Mouse (Mus musculus) urinary bladder, postnatal 36 days (tissue): ENCODE results near the gene Bri3bp.
"Not testable (repeated sequence)": the region's sequence is repeated elsewhere in the genome, so short reads cannot be mapped to it uniquely, and the experiment has no call there.

Source experiments
- DNase-seq, 2 experiments: peaks; one replicate each; pipeline ENCODE4 v3.0.0; 2022; ENCODE audit warnings: low spot score in 2 of 2, mixed read lengths in 1 of 2

The Bri3bp gene

DNA sequence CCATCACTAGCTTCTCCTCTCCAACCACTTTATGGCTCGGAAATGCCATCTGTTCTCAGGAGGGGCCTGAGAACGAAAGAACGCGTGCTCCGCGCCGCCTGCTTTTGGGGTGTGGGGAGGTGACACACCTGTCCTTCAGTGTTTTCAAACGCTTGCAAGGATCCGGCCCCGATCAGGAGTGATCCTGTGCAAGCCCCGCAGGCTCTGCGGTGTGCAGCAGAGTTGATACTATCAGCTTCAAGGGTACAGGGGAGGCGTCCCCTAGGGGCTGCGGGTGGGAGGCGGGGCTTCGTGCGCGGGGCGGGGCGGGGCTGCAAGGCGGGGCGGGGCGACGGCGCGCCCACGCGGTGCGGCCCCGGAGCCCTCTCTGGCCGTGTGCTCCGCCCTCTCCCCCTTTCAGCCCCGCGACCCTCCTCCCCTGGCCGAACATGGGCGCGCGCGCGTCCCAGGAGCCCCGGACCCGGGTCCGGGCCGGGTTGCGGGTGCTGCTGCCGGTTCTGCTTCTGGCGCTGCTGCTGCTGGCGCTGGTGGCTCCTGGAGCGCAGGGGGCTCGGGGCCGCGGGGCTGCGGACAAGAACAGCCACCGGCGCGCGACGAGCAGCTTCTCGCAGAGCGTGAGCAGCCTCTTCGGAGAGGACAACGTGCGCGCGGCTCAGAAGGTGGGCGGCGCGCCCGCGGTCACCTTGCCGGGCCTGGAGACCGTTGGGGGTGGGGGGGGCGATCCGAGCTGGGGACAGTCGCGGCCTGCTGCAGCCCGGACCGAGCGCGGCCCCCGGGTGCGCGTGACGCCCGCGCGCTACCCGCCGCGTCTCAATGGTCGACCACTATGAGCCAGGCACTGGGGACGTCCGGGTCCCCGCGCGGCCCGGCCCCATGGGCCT lies at the start of gene Bri3bp:
Gene Bri3bp, plus strand, starts transcription at position 335 of the 881 bp plus-strand sequence.
- peak; percentile 35 to 44 for DNase-seq

DNA sequence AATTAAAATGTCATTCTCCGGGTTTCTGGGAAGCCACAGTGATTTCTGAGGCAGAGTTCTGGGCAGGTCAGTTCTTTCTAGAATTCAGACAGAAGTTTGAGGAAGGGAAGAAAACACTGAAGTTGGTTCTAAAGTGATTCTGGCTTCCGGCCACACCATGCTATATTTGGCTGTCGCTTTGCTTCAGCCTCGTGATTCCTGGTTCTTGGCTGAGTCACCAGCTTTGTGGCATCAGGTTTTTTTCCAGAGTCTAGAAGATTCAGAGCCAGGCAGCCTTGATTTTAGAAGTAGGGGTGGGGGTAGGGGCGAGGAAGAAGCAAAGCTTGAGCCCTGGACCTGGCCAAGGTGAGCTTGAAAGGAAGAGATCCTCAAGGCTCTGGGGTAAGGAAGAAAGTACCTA lies 49.8 kb upstream of the Bri3bp start:
- peak in 1 of 2 experiments; percentile 76 for DNase-seq

DNA sequence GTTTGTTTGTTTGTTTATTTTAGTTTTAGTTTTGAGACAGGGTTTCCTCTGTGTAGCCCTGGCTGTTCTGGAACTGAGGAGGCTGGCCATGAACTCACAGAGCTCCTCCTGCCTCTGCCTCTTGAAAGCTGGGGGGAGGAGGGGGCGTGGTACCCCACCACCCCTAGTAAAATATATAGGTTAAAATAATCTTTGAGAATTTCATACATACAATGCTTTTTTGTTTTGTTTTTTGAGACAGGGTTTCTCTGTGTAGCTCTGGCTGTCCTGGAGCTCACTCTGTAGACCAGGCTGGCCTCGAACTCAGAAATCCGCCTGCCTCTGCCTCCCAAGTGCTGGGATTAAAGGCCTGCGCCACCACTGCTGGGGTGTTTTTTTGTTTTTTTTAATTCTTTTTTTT lies 49.2 kb upstream of the Bri3bp start:
- not testable (repeated sequence) for DNase-seq

DNA sequence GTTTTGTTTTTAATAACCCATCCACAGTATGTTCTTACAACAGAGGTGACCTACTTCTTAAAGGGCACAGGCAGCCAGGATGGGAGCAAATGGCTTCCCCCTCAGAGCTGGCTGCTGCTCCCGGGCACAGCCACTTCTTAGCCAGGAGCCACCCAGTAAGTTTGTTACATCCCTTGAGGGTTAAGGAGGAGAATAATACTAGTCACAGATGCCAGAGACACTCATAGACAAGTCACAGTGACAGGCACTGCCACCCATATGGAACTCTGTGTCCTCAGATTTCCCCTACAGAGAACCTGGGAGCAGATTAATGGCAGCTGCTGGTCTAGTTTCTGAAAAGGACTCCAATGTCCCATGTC lies 48.8 kb upstream of the Bri3bp start:
- DNase-seq, result no peak

DNA sequence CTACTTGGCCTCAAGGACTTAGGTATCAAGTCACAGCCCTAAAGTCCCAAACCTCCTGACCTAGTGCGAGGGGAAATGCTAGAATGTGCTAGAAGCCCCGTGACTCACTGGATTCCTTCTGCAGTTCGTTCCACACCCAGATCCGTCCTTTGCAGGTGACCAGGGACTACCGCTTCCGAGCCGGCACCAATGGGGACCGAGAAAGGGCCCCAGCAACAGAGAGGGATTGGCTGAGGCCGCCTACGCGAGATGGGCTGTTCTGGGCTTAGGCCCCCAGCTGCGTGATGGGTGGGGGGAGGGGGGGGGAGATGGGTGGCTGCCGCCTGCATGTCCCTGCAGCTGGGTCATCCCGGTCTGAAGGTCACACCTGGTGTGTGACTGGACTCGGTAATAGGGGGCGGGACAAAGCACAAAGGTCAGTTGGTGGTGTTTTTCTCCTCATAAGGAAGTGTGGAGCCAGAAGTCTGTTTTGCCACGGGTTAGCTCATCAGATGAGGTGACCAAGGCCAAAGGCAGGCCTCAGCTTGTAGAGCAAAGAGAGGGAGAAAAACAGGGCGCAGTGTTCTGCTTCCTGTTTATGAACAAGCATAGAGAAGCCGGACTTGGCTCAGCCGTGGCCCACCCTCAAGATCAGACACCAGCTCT lies 48.3 kb upstream of the Bri3bp start:
- DNase-seq, result peak; percentile 97 to 98

DNA sequence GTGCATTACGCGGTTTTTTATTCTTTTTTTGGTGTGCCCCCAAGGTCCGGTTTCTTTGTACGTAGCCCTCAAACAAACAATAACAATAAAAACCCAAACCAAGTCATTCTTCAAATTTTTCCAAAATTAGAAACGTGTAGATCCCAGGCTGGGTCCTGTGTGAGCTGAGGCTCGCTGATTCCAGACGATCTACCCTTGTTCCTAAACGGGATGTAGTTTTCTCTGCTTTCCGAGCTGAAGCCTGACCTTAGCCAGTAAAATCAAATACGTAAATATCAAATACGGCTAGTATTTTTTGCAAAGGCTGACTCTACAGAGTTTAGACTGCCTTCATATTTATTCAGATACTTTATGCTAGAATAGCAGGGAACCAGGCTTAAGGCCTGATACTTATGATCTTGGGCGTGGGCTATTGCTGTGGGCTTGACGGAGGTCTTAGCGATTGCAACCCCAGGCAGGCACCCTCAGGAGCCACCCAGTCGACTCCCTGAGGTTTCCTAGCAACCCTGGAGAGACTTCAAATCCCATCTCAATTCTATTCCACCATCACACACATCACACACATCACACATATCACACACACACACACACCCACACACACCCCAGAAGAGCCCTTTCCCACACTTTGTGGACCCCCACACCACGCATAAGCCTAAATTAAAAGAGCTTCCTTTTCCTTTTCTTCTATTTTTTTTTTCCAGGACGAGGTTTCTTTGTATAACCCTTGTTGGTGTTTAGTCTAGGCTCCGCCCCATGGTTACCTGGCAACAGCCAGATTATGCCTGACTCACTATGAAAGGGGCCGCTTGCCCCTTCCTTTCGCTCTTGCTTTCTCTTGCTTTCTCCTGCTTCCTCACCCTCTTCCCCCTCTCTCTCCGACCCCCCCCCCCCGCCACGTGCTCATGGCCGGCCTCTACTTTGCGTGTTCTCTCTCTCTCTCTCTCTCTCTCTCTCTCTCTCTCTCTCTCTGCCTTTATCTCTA lies 47.5 kb upstream of the Bri3bp start:
- DNase-seq, result peak; percentile 82 to 83

DNA sequence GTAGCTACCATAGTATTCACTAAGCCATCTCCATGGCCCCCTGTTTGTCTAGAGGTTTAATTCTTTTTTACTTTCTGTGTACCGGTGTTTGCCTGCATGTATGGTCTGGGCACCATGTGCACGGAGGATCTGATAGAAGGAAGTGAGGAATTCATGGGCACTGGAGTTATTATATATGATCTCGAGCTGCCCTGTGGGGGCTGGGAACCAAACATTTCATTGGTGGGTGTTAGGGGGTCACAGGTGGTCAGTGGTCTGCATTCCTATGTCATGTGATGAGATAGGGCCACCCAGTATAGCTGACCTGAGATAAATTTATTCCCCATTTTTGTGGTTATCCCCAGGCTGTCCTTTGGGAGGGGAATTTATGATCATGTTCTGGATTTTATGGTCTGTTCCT lies 46.4 kb upstream of the Bri3bp start:
- DNase-seq, result no peak

DNA sequence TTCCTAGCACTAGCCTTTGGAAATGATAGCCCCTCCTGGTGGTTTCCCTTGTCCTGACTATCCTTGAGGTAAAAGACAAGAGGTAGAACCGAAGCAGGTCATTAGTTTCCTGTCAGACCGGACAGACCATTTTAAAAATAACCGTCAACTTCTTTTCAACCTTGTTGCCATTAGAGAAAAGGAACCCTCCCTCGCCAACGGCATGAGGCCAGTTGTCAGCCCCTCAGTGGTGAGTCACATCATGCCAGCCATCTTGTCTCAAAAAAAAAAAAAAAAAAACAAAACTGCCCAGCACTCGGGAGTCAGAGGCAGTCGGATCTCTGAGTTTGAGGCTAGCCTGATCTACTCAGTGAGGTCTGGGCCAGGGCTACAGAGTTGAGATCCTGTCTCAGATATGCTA lies 40.5 kb upstream of the Bri3bp start:
- no peak for DNase-seq

DNA sequence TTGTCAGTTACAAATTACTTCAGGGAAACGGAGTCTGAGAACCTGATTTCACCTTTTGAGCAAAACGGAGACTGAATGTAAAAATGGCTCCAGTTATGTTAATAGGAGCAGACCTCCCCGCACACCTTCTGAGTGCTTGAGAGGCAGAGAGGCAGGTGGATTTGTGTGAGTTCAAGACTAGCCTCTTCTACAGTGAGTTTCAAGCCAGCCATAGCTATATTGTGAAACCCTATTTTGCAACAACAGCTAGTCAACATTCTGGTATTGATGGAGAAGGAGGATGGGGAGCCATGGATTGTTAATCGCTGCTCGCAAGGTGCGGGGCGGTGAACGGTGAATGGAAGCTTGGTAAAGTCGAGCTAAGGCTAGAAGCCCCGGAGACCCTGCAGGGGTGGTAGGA lies 38.9 kb upstream of the Bri3bp start:
- DNase-seq, result no peak

DNA sequence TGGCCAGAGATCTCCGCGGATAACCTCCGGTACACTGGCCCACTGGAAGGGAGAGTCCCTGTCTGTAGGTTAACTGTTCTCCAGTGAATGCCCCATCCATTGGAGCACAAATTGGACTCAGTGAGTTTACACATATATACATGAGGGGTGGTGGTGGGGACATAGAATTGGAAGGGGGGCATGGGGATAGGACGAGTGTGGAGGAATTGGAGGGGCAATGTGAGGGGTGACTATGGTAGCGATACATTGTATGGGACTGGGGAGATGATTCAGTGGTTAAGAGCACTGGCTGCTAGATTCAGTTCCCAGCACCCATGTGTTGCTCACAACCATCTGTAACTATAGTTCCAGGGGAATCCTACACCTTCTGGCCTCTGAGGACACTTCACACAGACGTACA lies 38.4 kb upstream of the Bri3bp start:
- DNase-seq, result no peak

DNA sequence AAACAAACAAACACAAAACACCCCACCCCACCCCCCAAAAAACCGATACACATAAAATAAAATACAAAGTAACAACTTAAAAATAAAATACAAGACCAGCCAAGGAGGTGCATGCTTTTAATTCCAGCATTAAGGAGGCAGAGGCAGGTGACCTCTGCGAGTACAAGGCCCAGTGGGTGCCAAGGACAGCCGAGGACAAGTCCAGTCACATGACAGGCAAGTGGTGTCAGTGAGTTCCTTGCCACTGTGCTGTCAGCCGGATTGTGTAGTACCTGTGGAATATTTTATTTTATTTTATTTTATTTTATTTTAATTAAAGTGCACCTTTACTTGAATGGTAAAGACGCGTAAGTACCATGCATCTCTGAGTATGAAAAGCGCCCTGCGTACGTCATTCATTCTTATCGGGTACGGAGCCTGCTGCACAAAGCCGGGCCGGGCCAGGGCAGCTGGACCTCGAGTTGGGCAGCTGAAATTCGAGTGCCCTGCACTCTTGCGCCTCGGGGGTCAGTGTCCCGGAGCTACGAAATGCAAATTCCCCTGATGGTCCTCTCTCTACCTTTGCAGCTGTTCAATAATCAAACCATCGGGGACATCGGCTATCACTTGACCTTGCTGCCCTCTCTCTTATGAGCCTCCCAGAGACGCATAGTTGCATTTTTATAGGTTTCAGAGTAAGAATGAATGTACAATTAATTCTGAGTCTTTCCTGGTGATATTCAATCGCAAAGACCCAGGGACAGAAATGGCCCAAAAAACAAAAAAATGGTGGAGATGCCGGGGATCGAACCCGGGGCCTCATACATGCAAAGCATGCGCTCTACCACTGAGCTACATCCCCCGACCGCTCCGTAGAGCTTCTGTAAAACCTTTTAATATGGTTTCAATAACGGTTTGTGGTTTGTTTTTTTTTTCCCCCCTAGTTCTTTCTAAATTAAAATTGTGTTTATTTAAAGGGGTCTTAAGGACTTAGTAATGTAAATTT lies 37.6 kb upstream of the Bri3bp start:
- DNase-seq, result peak in 1 of 2 experiments; percentile 48

DNA sequence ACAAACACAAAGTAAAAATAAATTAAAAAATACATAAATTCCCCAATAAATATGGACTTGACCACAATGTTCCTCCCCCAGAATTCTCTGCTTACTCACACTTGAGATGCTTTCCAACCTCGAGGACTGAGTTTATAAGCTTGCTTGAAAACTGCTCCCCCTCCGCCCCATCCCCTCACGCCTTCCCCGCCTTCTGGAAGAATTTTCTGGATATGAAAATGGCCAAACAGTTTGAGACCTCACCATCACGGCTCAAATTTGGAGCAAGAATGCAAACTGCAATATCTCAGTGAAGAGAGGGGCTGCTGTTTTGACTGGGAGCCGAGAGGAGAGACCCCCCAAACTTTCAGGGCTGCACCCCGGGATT lies 36.8 kb upstream of the Bri3bp start:
- DNase-seq, result no peak

DNA sequence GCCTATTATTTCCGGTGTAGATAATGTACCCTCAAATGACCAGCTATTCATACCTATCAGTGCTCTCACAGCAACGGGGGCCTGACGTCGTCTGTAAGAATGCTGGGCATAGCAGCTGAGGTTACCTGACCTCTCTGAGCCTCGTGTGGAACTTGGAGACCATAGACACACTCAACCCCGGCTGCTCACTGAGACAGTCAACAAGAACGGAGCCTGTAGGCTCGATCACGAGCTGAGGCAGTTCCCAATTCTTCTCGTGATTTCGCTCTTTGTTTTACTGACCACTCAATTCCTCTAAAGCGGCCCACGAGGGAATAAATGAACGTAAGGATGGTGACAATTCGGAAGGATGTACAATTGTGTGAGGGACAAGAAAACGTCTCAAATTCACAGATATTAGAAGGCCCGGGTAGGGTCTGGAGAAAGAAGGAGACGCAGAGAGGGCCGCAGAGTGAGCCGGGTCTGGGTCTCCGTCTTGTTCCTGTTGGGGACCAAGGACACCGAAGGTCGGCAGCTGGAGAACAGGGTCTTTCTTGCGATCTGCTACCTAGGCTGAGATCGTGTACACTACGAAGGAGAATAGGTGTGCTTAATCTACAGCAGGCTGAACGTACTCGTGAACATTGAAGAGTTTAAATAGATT lies 36.3 kb upstream of the Bri3bp start:
- peak in 1 of 2 experiments; percentile 43 for DNase-seq

DNA sequence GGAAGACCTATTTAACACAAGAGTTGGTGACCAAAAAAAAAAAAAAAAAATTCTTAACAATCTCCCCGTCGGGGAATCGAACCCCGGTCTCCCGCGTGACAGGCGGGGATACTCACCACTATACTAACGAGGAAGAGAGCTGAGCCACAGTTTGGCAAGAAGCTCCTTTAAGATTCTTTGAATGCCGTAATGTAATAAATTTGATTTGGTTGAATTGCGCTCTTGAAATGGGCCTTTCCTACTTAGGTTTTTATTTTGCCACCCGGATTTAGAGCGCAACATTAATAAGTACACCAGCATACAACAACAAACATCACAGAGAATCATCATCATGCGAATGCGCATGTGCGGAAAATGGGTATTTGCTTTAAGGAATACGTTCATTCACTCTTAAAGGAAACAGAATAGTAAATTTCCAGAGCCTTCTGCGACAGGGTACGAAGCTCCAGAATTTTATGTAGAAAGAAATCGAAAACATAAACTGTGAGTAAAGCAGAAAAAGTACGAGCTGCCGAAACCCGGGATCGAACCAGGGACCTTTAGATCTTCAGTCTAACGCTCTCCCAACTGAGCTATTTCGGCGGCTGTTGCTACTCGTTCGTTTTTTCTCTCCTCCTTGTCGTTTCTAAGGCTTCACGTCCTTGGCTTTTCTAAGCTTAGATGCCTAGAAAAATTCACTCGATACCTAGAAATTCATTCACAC lies 35.7 kb upstream of the Bri3bp start:
- DNase-seq, result peak; percentile 88 to 91

DNA sequence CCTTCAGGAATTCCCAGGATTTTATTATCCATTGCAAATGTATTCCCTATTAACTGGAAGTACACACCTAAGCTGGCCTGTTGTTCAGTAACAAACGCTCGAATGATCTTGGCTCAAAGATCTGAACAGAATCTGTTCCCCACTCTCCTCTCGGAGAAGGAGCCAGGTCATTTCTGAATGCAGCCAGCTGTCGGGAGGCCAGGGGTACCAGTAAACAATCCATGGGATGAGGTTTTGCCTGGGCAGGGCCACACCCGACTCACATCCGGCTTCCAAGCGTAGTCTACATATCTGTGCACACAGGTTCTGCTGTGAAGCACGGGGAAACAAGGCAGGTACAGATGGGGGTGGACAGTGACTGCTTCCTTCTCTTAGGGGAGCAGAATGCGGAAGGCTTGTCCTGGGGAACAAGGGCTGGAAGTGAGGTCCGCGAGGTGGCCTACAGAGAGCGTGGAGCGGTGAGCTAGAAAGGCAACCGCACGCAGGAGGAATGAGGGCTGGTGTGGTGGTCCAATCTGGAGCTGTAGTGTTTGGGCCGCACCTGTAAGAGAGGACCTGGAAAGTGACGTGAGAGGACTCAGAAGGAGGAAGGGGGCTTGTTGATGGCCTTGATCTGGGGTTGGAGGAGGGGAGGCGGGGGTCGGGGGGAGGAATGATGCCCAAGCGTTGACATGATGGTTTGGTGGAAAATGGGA lies 34.9 kb upstream of the Bri3bp start:
- DNase-seq, result peak; percentile 74 to 81

DNA sequence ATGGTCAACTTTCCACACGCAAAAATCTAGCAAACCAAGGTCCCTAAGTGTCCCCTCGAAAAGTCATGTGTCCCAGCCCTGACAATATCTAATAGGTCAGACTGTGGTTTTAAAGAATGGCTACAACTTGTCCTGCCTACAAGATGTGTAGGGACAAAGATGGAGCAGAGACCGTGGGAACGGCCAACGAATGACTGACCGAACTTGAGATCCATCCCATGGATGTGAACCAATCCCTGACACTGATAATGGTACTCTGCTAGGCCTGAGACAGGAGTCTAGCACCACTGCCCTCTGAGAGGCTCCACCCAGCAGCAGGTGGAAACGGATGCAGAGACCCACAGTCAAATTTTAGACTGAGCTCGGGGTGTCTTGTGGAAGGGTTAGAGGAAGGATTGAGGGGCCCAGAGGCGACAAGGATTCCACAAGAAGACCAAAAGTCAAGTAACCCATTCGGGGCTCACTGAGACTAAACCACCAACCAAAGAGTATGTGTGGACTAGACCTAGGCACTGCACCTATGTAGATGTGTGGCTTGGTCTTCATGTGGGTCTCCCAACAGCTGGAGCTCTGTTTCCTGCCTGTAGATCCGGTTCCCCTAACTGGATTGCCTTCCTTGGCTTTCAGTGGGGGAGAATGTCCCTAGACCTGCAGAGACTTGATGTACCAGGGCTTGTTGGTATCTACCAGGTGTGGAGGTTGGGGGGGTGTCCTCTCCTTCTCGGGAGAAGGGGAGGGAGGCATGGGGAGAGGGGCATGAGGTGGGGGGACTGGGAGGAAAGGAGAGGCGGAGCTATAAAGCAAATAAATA lies 34.1 kb upstream of the Bri3bp start:
- no peak for DNase-seq

DNA sequence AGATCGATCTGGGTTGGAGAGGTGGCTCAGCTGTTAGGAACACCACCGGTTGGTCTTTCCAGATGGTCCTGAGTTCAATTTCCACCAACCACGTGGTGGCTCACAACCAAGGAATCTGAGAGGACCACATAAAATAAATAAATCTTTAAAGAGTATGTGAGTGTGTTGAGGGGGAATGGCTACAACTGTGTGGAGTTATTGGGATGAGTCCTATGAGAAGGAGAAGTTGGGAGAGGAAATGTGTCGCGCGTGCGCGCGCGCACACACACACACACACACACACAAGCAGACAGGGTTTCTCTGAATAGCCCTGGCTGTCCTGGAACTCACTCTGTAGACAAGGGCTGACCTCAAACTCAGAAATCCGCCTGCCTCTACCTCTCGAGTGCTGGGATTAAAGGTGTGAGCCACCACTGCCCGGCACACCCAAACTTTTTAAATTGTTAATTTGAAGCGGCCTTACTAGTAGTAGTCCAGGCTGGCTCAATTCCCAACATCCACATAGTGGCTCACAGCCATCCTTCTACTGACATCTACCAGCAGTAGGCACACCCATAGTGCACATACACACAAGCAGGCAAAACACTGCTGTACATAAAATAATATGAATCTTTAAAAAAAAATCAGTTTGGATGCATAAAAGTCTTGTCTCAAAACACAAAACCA lies 33.3 kb upstream of the Bri3bp start:
- DNase-seq, result no peak

DNA sequence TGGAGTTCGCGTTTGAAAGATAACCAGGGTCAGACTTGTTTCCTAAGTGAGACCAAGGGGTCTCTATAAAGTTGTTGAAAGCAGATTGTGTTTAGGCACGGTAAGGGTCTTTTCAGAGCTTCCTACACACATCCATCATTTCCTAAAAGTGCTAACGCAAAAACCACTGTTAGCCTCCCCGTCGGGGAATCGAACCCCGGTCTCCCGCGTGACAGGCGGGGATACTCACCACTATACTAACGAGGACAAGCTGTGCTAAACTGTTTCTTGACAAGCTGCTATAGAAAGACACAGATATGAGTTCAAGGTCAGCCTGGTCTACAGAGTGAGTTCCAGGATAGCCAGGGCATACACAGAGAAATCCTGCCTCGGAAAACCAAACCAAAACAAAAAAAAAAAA lies 32.5 kb upstream of the Bri3bp start:
- peak in 1 of 2 experiments; percentile 80 for DNase-seq
